Mouse (Mus musculus): Measurements from ENCODE around the gene Kcnab3. TPM values are rescaled to one million over a fixed set of nuclear protein-coding genes. Genes with fewer than 3 reads are reported as not detected.

The Kcnab3 gene
- polyA plus RNA-seq, 1 experiment, result 12.1 TPM

GRCm38 (mm10) chr11:69322693-69323471, 3.2 kb upstream of the Kcnab3 start:
- Histone ChIP-seq H3K27me3 (ENCODE audit: control insufficient read depth, insufficient read depth, low read length) (no peaks in the 10 kb centered on the region), H3K4me3 (ENCODE audit: control insufficient read depth, low read depth, low read length) (peak overlapping the region; percentile 89), H3K27ac (ENCODE audit: control insufficient read depth, insufficient read depth, low read depth, low read length) (peak overlapping the region; percentile 97), H3K4me1 (ENCODE audit: control insufficient read depth, insufficient read depth, low read length) (peaks cover 32% of the 10 kb centered on the region), H3K36me3 (ENCODE audit: control insufficient read depth, insufficient read depth, low read length) (peaks cover 3% of the 10 kb centered on the region)
- TF ChIP-seq POLR2A (IDR thresholded peaks at IDR 0.05; ENCODE audit: control insufficient read depth, low read depth, low read length), result no peak
- TF ChIP-seq CTCF (IDR thresholded peaks at IDR 0.05; ENCODE audit: control insufficient read depth, insufficient read depth, insufficient replicate concordance, low read depth, low read length), result no peak

GRCm38 (mm10) chr11:69323667-69324111, 2.4 kb upstream of the Kcnab3 start, which contains the start of the genes Cntrob and Trappc1:
Gene Cntrob, minus strand, starts transcription at chr11:69323775.
Gene Trappc1, plus strand, starts transcription at chr11:69323980.
- no peaks in the 10 kb centered on the region for H3K27me3 ChIP-seq (ENCODE audit: control insufficient read depth, insufficient read depth, low read length)
- peak within 1 kb of the TSS; percentile 89 for H3K4me3 ChIP-seq (ENCODE audit: control insufficient read depth, low read depth, low read length)
- TF ChIP-seq POLR2A (IDR thresholded peaks at IDR 0.05; ENCODE audit: control insufficient read depth, low read depth, low read length) (peak; percentile 92), CTCF (IDR thresholded peaks at IDR 0.05; ENCODE audit: control insufficient read depth, insufficient read depth, insufficient replicate concordance, low read depth, low read length) (no peak)
- peaks cover 3% of the 10 kb centered on the region for H3K36me3 ChIP-seq (ENCODE audit: control insufficient read depth, insufficient read depth, low read length)
- peaks cover 32% of the 10 kb centered on the region for H3K4me1 ChIP-seq (ENCODE audit: control insufficient read depth, insufficient read depth, low read length)
- H3K27ac ChIP-seq (ENCODE audit: control insufficient read depth, insufficient read depth, low read depth, low read length), result peak within 1 kb of the TSS; percentile 97

- no peak for TF ChIP-seq POLR2A (IDR thresholded peaks at IDR 0.05; ENCODE audit: control insufficient read depth, low read depth, low read length)
- TF ChIP-seq CTCF (IDR thresholded peaks at IDR 0.05; ENCODE audit: control insufficient read depth, insufficient read depth, insufficient replicate concordance, low read depth, low read length), result no peak
- Histone ChIP-seq H3K27me3 (ENCODE audit: control insufficient read depth, insufficient read depth, low read length) (no peaks in the 10 kb centered on the region), H3K36me3 (ENCODE audit: control insufficient read depth, insufficient read depth, low read length) (peaks cover 1% of the 10 kb centered on the region), H3K4me1 (ENCODE audit: control insufficient read depth, insufficient read depth, low read length) (peaks cover 32% of the 10 kb centered on the region), H3K4me3 (ENCODE audit: control insufficient read depth, low read depth, low read length) (no peak overlapping the region), H3K27ac (ENCODE audit: control insufficient read depth, insufficient read depth, low read depth, low read length) (no peak overlapping the region)
Measured at GRCm38 (mm10) chr11:69324749-69325148, 1.3 kb upstream of the Kcnab3 start.

- H3K36me3 ChIP-seq (ENCODE audit: control insufficient read depth, insufficient read depth, low read length), result no peaks in the 10 kb centered on the region
- H3K4me1 ChIP-seq (ENCODE audit: control insufficient read depth, insufficient read depth, low read length), result peaks cover 32% of the 10 kb centered on the region
- no peaks in the 10 kb centered on the region for H3K27me3 ChIP-seq (ENCODE audit: control insufficient read depth, insufficient read depth, low read length)
- H3K4me3 ChIP-seq (ENCODE audit: control insufficient read depth, low read depth, low read length), result peak overlapping the region; percentile 74
- TF ChIP-seq POLR2A (IDR thresholded peaks at IDR 0.05; ENCODE audit: control insufficient read depth, low read depth, low read length) (peak; percentile 7; the same call in 1 of the 2 replicates), CTCF (IDR thresholded peaks at IDR 0.05; ENCODE audit: control insufficient read depth, insufficient read depth, insufficient replicate concordance, low read depth, low read length) (no peak)
- no peak overlapping the region for H3K27ac ChIP-seq (ENCODE audit: control insufficient read depth, insufficient read depth, low read depth, low read length)
Measured at GRCm38 (mm10) chr11:69326408-69327156, 524 bp downstream of the Kcnab3 start.

GRCm38 (mm10) chr11:69327157-69327442, 1.0 kb downstream of the Kcnab3 start:
- H3K27me3 ChIP-seq (ENCODE audit: control insufficient read depth, insufficient read depth, low read length), result no peaks in the 10 kb centered on the region
- peak overlapping the region; percentile 74 for H3K4me3 ChIP-seq (ENCODE audit: control insufficient read depth, low read depth, low read length)
- no peak for TF ChIP-seq CTCF (IDR thresholded peaks at IDR 0.05; ENCODE audit: control insufficient read depth, insufficient read depth, insufficient replicate concordance, low read depth, low read length)
- no peak for TF ChIP-seq POLR2A (IDR thresholded peaks at IDR 0.05; ENCODE audit: control insufficient read depth, low read depth, low read length)
- no peak overlapping the region for H3K27ac ChIP-seq (ENCODE audit: control insufficient read depth, insufficient read depth, low read depth, low read length)
- H3K36me3 ChIP-seq (ENCODE audit: control insufficient read depth, insufficient read depth, low read length), result no peaks in the 10 kb centered on the region
- peaks cover 34% of the 10 kb centered on the region for H3K4me1 ChIP-seq (ENCODE audit: control insufficient read depth, insufficient read depth, low read length)

GRCm38 (mm10) chr11:69327648-69328047, 1.6 kb downstream of the Kcnab3 start:
- no peaks in the 10 kb centered on the region for H3K27me3 ChIP-seq (ENCODE audit: control insufficient read depth, insufficient read depth, low read length)
- H3K4me3 ChIP-seq (ENCODE audit: control insufficient read depth, low read depth, low read length), result no peak overlapping the region; the same call in none of the 2 replicates

GRCm38 (mm10) chr11:69328517-69328916, 2.5 kb downstream of the Kcnab3 start:
- Histone ChIP-seq H3K27ac (ENCODE audit: control insufficient read depth, insufficient read depth, low read depth, low read length) (no peak overlapping the region), H3K4me1 (ENCODE audit: control insufficient read depth, insufficient read depth, low read length) (peaks cover 28% of the 10 kb centered on the region), H3K4me3 (ENCODE audit: control insufficient read depth, low read depth, low read length) (peak overlapping the region; percentile 4), H3K27me3 (ENCODE audit: control insufficient read depth, insufficient read depth, low read length) (no peaks in the 10 kb centered on the region), H3K36me3 (ENCODE audit: control insufficient read depth, insufficient read depth, low read length) (no peaks in the 10 kb centered on the region)
- no peak for TF ChIP-seq POLR2A (IDR thresholded peaks at IDR 0.05; ENCODE audit: control insufficient read depth, low read depth, low read length)
- no peak for TF ChIP-seq CTCF (IDR thresholded peaks at IDR 0.05; ENCODE audit: control insufficient read depth, insufficient read depth, insufficient replicate concordance, low read depth, low read length)

More at GRCm38 (mm10) chr11:69327648-69328047, 1.6 kb downstream of the Kcnab3 start:
- TF ChIP-seq CTCF (IDR thresholded peaks at IDR 0.05; ENCODE audit: control insufficient read depth, insufficient read depth, insufficient replicate concordance, low read depth, low read length) (no peak), POLR2A (IDR thresholded peaks at IDR 0.05; ENCODE audit: control insufficient read depth, low read depth, low read length) (no peak)
- H3K36me3 ChIP-seq (ENCODE audit: control insufficient read depth, insufficient read depth, low read length), result no peaks in the 10 kb centered on the region
- peaks cover 33% of the 10 kb centered on the region for H3K4me1 ChIP-seq (ENCODE audit: control insufficient read depth, insufficient read depth, low read length)
- H3K27ac ChIP-seq (ENCODE audit: control insufficient read depth, insufficient read depth, low read depth, low read length), result no peak overlapping the region

All from testis, adult 2 months (tissue).